Mouse (Mus musculus) kidney, adult 2 months (tissue): ENCODE measurements around the gene Capn15.

Experiments
- CTCF ChIP-seq: fragments of 200-500 bp; conservative IDR thresholded peaks from 2 replicates; pipeline ENCODE4 v1.5.1; 2011; ENCODE audit warnings: low read depth, mild to moderate bottlenecking, control low read depth, low read length, moderate library complexity, mixed read lengths; ENCODE audit not compliant: insufficient read depth, insufficient read length
- POLR2A ChIP-seq: fragments of 200-500 bp; IDR thresholded peaks from one replicate; pipeline ENCODE4 v1.6.1; 2011; ENCODE audit warnings: low read depth, low read length, control low read depth

DNA sequence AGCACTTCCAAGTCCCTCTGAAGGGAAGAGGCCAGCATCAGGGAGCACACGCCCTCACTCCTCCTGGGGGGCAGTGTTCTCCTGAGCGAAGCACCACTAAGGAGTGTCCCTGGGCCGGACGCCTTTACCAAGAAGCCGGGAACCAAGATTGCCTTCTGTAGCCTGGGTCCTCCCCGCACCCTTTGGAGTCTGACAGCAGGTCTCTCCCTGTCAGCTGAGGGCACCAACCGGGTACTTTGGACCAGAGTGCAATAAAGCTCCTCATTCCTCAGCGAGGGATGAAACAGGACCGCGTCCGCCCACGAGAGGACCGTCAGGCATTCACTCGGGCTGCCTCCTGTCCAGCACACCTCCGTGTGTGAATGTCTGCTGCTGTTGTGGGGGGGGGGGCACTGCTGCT is 19.1 kb upstream of the Capn15 start:
- TF ChIP-seq CTCF (no peak), POLR2A (no peak)
